Mouse (Mus musculus): ENCODE measurements at regions not wholly inside any gene's neighbourhood (a gene's known extent, or its start where the extent isn't known, plus 50 kb on each side); places are given as distances from the start of the nearest gene placed in this dataset.

GRCm38 (mm10) chr6:100966481-100966880, 133.1 kb downstream of the Ppp4r2 start:
- no peak overlapping the region for H3K4me2 ChIP-seq (replicated peaks; ENCODE audit: low read depth, low read length)
- no peaks in the 10 kb centered on the region for H3K36me3 ChIP-seq (ENCODE audit: control insufficient read depth, insufficient read depth, low read length)
- 69% methylated on average over 5 of the region's 5 CpGs for WGBS
- H3K27ac ChIP-seq (ENCODE audit: low read length), result no peak overlapping the region
- no peak for ATAC-seq (ENCODE audit: insufficient number of reproducible peaks, insufficient read depth, low FRiP score, low read depth)
- H3K27me3 ChIP-seq (ENCODE audit: control insufficient read depth, insufficient read depth, low read length), result no peaks in the 10 kb centered on the region
- H3K4me1 ChIP-seq (ENCODE audit: control insufficient read depth, insufficient read depth, low read length), result no peaks in the 10 kb centered on the region
- H3K9ac ChIP-seq (replicated peaks; ENCODE audit: low read depth, low read length), result no peak overlapping the region
- H3K9me3 ChIP-seq (ENCODE audit: control insufficient read depth, low read depth, low read length), result no peaks in the 10 kb centered on the region
- H3K4me3 ChIP-seq (ENCODE audit: low read depth, low read length), result no peak overlapping the region

GRCm38 (mm10) chr6:100968080-100968856, 134.8 kb downstream of the Ppp4r2 start:
- Histone ChIP-seq H3K27ac (ENCODE audit: low read length) (no peak overlapping the region), H3K4me2 (replicated peaks; ENCODE audit: low read depth, low read length) (no peak overlapping the region), H3K9ac (replicated peaks; ENCODE audit: low read depth, low read length) (no peak overlapping the region), H3K27me3 (ENCODE audit: control insufficient read depth, insufficient read depth, low read length) (no peaks in the 10 kb centered on the region), H3K4me1 (ENCODE audit: control insufficient read depth, insufficient read depth, low read length) (no peaks in the 10 kb centered on the region), H3K4me3 (ENCODE audit: low read depth, low read length) (no peak overlapping the region), H3K36me3 (ENCODE audit: control insufficient read depth, insufficient read depth, low read length) (no peaks in the 10 kb centered on the region), H3K9me3 (ENCODE audit: control insufficient read depth, low read depth, low read length) (no peaks in the 10 kb centered on the region)
- 77% methylated on average over 12 of the region's 12 CpGs for WGBS
- no peak for ATAC-seq (ENCODE audit: insufficient number of reproducible peaks, insufficient read depth, low FRiP score, low read depth)

- 68% methylated on average over 1 of the region's 1 CpGs for WGBS
- ATAC-seq (ENCODE audit: insufficient number of reproducible peaks, insufficient read depth, low FRiP score, low read depth), result no peak
- Histone ChIP-seq H3K36me3 (ENCODE audit: control insufficient read depth, insufficient read depth, low read length) (no peaks in the 10 kb centered on the region), H3K4me1 (ENCODE audit: control insufficient read depth, insufficient read depth, low read length) (no peaks in the 10 kb centered on the region), H3K9ac (replicated peaks; ENCODE audit: low read depth, low read length) (no peak overlapping the region), H3K4me2 (replicated peaks; ENCODE audit: low read depth, low read length) (no peak overlapping the region), H3K9me3 (ENCODE audit: control insufficient read depth, low read depth, low read length) (no peaks in the 10 kb centered on the region), H3K27me3 (ENCODE audit: control insufficient read depth, insufficient read depth, low read length) (no peaks in the 10 kb centered on the region), H3K27ac (ENCODE audit: low read length) (no peak overlapping the region), H3K4me3 (ENCODE audit: low read depth, low read length) (no peak overlapping the region)
Observed at GRCm38 (mm10) chr6:100968960-100969359, 135.5 kb downstream of the Ppp4r2 start.

- ATAC-seq (ENCODE audit: insufficient number of reproducible peaks, insufficient read depth, low FRiP score, low read depth), result no peak
- no peak overlapping the region for H3K27ac ChIP-seq (ENCODE audit: low read length)
- WGBS, result 74% methylated on average over 8 of the region's 8 CpGs
- H3K9ac ChIP-seq (replicated peaks; ENCODE audit: low read depth, low read length), result no peak overlapping the region
- no peak overlapping the region for H3K4me3 ChIP-seq (ENCODE audit: low read depth, low read length)
- no peak overlapping the region for H3K4me2 ChIP-seq (replicated peaks; ENCODE audit: low read depth, low read length)
- H3K27me3 ChIP-seq (ENCODE audit: control insufficient read depth, insufficient read depth, low read length), result no peaks in the 10 kb centered on the region
- H3K36me3 ChIP-seq (ENCODE audit: control insufficient read depth, insufficient read depth, low read length), result no peaks in the 10 kb centered on the region
- no peaks in the 10 kb centered on the region for H3K9me3 ChIP-seq (ENCODE audit: control insufficient read depth, low read depth, low read length)
- peaks cover 3% of the 10 kb centered on the region; the same call in 1 of the 2 replicates for H3K4me1 ChIP-seq (ENCODE audit: control insufficient read depth, insufficient read depth, low read length)
Observed at GRCm38 (mm10) chr6:100970810-100971447, 137.5 kb downstream of the Ppp4r2 start.

GRCm38 (mm10) chr6:100971462-100971955, 138.1 kb downstream of the Ppp4r2 start:
- no peak for ATAC-seq (ENCODE audit: insufficient number of reproducible peaks, insufficient read depth, low FRiP score, low read depth)
- Histone ChIP-seq H3K9me3 (ENCODE audit: control insufficient read depth, low read depth, low read length) (no peaks in the 10 kb centered on the region), H3K4me3 (ENCODE audit: low read depth, low read length) (no peak overlapping the region), H3K27me3 (ENCODE audit: control insufficient read depth, insufficient read depth, low read length) (no peaks in the 10 kb centered on the region), H3K4me1 (ENCODE audit: control insufficient read depth, insufficient read depth, low read length) (peaks cover 6% of the 10 kb centered on the region; the same call in 1 of the 2 replicates), H3K36me3 (ENCODE audit: control insufficient read depth, insufficient read depth, low read length) (no peaks in the 10 kb centered on the region), H3K4me2 (replicated peaks; ENCODE audit: low read depth, low read length) (no peak overlapping the region), H3K27ac (ENCODE audit: low read length) (no peak overlapping the region), H3K9ac (replicated peaks; ENCODE audit: low read depth, low read length) (no peak overlapping the region)
- WGBS, result 61% methylated on average over 6 of the region's 6 CpGs

GRCm38 (mm10) chr6:100973366-100974090, 140.1 kb downstream of the Ppp4r2 start:
- H3K36me3 ChIP-seq (ENCODE audit: control insufficient read depth, insufficient read depth, low read length), result no peaks in the 10 kb centered on the region
- no peak overlapping the region for H3K9ac ChIP-seq (replicated peaks; ENCODE audit: low read depth, low read length)
- peaks cover 6% of the 10 kb centered on the region; the same call in 1 of the 2 replicates for H3K4me1 ChIP-seq (ENCODE audit: control insufficient read depth, insufficient read depth, low read length)
- no peaks in the 10 kb centered on the region for H3K27me3 ChIP-seq (ENCODE audit: control insufficient read depth, insufficient read depth, low read length)
- H3K27ac ChIP-seq (ENCODE audit: low read length), result no peak overlapping the region
- H3K4me3 ChIP-seq (ENCODE audit: low read depth, low read length), result no peak overlapping the region
- H3K4me2 ChIP-seq (replicated peaks; ENCODE audit: low read depth, low read length), result no peak overlapping the region
- no peak for ATAC-seq (ENCODE audit: insufficient number of reproducible peaks, insufficient read depth, low FRiP score, low read depth)
- H3K9me3 ChIP-seq (ENCODE audit: control insufficient read depth, low read depth, low read length), result no peaks in the 10 kb centered on the region
- WGBS, result 79% methylated on average over 9 of the region's 9 CpGs

GRCm38 (mm10) chr6:100974716-100975115, 141.3 kb downstream of the Ppp4r2 start:
- no peak overlapping the region for H3K4me3 ChIP-seq (ENCODE audit: low read depth, low read length)
- no peaks in the 10 kb centered on the region for H3K36me3 ChIP-seq (ENCODE audit: control insufficient read depth, insufficient read depth, low read length)
- peaks cover 6% of the 10 kb centered on the region; the same call in 1 of the 2 replicates for H3K4me1 ChIP-seq (ENCODE audit: control insufficient read depth, insufficient read depth, low read length)
- WGBS, result 97% methylated on average over 5 of the region's 5 CpGs
- no peak for ATAC-seq (ENCODE audit: insufficient number of reproducible peaks, insufficient read depth, low FRiP score, low read depth)
- no peaks in the 10 kb centered on the region for H3K27me3 ChIP-seq (ENCODE audit: control insufficient read depth, insufficient read depth, low read length)
- H3K9ac ChIP-seq (replicated peaks; ENCODE audit: low read depth, low read length), result no peak overlapping the region
- no peak overlapping the region for H3K4me2 ChIP-seq (replicated peaks; ENCODE audit: low read depth, low read length)
- H3K9me3 ChIP-seq (ENCODE audit: control insufficient read depth, low read depth, low read length), result no peaks in the 10 kb centered on the region
- no peak overlapping the region for H3K27ac ChIP-seq (ENCODE audit: low read length)

- Histone ChIP-seq H3K27me3 (ENCODE audit: control insufficient read depth, insufficient read depth, low read length) (no peaks in the 10 kb centered on the region), H3K4me2 (replicated peaks; ENCODE audit: low read depth, low read length) (no peak overlapping the region), H3K4me3 (ENCODE audit: low read depth, low read length) (no peak overlapping the region), H3K4me1 (ENCODE audit: control insufficient read depth, insufficient read depth, low read length) (peaks cover 6% of the 10 kb centered on the region; the same call in 1 of the 2 replicates), H3K9me3 (ENCODE audit: control insufficient read depth, low read depth, low read length) (no peaks in the 10 kb centered on the region), H3K36me3 (ENCODE audit: control insufficient read depth, insufficient read depth, low read length) (no peaks in the 10 kb centered on the region), H3K9ac (replicated peaks; ENCODE audit: low read depth, low read length) (no peak overlapping the region), H3K27ac (ENCODE audit: low read length) (no peak overlapping the region)
- ATAC-seq (ENCODE audit: insufficient number of reproducible peaks, insufficient read depth, low FRiP score, low read depth), result peak; percentile 54; the same call in 1 of the 2 replicates
- 40% methylated on average over 6 of the region's 6 CpGs for WGBS
Observed at GRCm38 (mm10) chr6:100975835-100976234, 142.4 kb downstream of the Ppp4r2 start.

All from stomach, embryonic 14.5 days (tissue).